Mouse (Mus musculus) olfactory bulb, adult 2 months (tissue): ENCODE results near the gene Bcat1.

Experiments
- CTCF ChIP-seq: fragments of 200-500 bp; IDR thresholded peaks from 2 replicates; pipeline ENCODE4 v1.5.1; 2012; ENCODE audit warnings: low read depth, mild to moderate bottlenecking, low read length, moderate library complexity; ENCODE audit not compliant: insufficient read depth
- POLR2A ChIP-seq: fragments of 200-500 bp; IDR thresholded peaks from 2 replicates; pipeline ENCODE4 v1.6.1; 2012; ENCODE audit warnings: mild to moderate bottlenecking, low read depth, low read length, moderate library complexity; ENCODE audit not compliant: insufficient read depth

GRCm38 (mm10) chr6:145020553-145020952, 55.4 kb downstream of the Bcat1 start:
- TF ChIP-seq CTCF (no peak), POLR2A (no peak)
